Mouse (Mus musculus) hindbrain, embryonic 11.5 days (tissue): ENCODE data around the gene Prickle3. TPM values are rescaled to one million over a fixed set of nuclear protein-coding genes. Genes with fewer than 3 reads are reported as not detected.
"Not testable (repeated sequence)": the region's sequence is repeated elsewhere in the genome, so short reads cannot be mapped to it uniquely, and the experiment has no call there.

Experiments used
- ATAC-seq: fragments of 200-750 bp; cut with Nextera tagmentation; 2 replicates; pipeline ENCODE4 v1.8.0; 2017; ENCODE audit warnings: mild to moderate bottlenecking, moderate TSS enrichment, moderate library complexity; ENCODE audit not compliant: low FRiP score
- DNase-seq: peaks from one replicate; pipeline ENCODE4 v3.0.0-alpha.2; 2015; ENCODE audit warnings: low spot score
- H3K27ac ChIP-seq: fragments of 300-500 bp; sonication (generic); 2 replicates; pipeline ENCODE4 v1.5.1; 2014; ENCODE audit warnings: mild to moderate bottlenecking, low read depth, low read length
- H3K27me3 ChIP-seq: fragments of 300-500 bp; sonication (generic); 2 replicates; pipeline ENCODE4 v1.6.1; 2014; ENCODE audit warnings: mild to moderate bottlenecking, low read length, moderate library complexity, mixed read lengths; ENCODE audit not compliant: control insufficient read depth, insufficient read depth
- H3K36me3 ChIP-seq: fragments of 300-500 bp; sonication (generic); 2 replicates; pipeline ENCODE4 v1.6.1; 2014; ENCODE audit warnings: mild to moderate bottlenecking, low read length, moderate library complexity, mixed read lengths; ENCODE audit not compliant: control insufficient read depth, insufficient read depth
- H3K4me1 ChIP-seq: fragments of 300-500 bp; sonication (generic); replicated peaks from 2 replicates; pipeline ENCODE4 v1.6.1; 2014; ENCODE audit warnings: low read length, mixed read lengths; ENCODE audit not compliant: control insufficient read depth, insufficient read depth
- H3K4me2 ChIP-seq: fragments of 300-500 bp; sonication (generic); replicated peaks from 2 replicates; pipeline ENCODE4 v1.6.1; 2014; ENCODE audit warnings: mild to moderate bottlenecking, low read depth, low read length
- H3K4me3 ChIP-seq: fragments of 300-500 bp; sonication (generic); 2 replicates; pipeline ENCODE4 v1.5.1; 2014; ENCODE audit warnings: low read depth, low read length
- H3K9ac ChIP-seq: fragments of 300-500 bp; sonication (generic); 2 replicates; pipeline ENCODE4 v1.6.1; 2014; ENCODE audit warnings: low read depth, low read length
- H3K9me3 ChIP-seq: fragments of 300-500 bp; sonication (generic); 2 replicates; pipeline ENCODE4 v1.6.1; 2016; ENCODE audit warnings: low read length; ENCODE audit not compliant: control insufficient read depth
- WGBS: fragments of 180-500 bp; shearing (Covaris S2); extraction: QIAGEN DNeasy Blood & Tissue Kit; methylation state at CpG from one replicate; pipeline ENCODE4 v1.1.7; 2014; 5-methylcytosine and 5-hydroxymethylcytosine counted together
- polyA plus RNA-seq: library from polyadenylated mRNA; unstranded; fragments of >200 nt; fragmentation: Nextera tagmentation; extraction: Ambion mirVana; gene quantifications from 2 replicates; pipeline ENCODE4 v1.2.1, GENCODE M21; 2014

Gene Prickle3
- polyA plus RNA-seq, 1 experiment from 2014 or later: 2.5 TPM

DNA sequence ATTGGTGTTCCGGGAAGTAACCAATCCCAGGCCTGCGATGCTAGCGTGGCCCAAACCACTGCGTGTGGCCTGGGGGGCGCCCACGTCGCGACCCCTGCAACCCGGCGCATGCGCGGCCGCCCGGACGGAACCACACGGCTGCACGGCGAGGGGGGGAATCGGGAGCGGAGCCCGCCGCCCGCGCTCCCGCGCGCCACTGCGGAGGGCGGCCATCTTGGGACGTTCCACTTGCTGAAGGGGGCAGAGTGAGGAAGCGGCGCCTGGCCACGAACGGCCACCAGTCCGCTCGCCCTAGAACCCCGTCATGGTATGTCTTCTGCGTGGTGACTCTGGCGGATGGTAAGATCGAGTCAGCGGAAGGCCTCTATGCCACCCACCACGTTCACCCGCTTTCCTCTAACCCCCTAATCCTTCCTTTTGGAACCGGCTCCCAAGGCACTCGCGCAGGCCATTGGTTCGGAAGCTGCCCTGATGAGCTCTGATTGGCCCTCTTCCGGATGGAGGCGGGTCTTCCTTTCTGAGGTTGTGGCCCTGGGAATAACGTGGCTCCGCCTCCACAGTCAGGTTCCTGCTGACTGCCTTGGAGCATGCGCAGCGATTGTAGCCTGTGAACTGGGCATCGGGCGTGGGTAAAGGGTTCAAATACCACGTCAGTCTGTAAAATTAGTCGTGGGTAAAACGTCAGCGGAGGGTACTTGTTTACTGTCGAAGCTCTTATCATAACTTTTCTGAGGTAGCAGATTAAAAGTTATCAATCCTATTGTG lies 57.3 kb downstream of the Prickle3 start, which contains the start of gene Wdr45:
Gene Wdr45 (plus strand): TSS at position 199 of the 765 bp plus-strand sequence.
- peak; percentile 98 for ATAC-seq
- H3K9ac ChIP-seq: peak within 1 kb of the TSS; percentile 34; the same call in 1 of the 2 replicates
- H3K4me3 ChIP-seq: peak within 1 kb of the TSS; percentile 28
- H3K4me1 ChIP-seq, H3K27ac ChIP-seq, H3K36me3 ChIP-seq, H3K27me3 ChIP-seq, H3K9me3 ChIP-seq: not testable (repeated sequence)
- WGBS: 14% methylated on average over 27 of the region's 60 CpGs
- DNase-seq: peak; percentile 87
- H3K4me2 ChIP-seq: peak within 1 kb of the TSS; percentile 30

DNA sequence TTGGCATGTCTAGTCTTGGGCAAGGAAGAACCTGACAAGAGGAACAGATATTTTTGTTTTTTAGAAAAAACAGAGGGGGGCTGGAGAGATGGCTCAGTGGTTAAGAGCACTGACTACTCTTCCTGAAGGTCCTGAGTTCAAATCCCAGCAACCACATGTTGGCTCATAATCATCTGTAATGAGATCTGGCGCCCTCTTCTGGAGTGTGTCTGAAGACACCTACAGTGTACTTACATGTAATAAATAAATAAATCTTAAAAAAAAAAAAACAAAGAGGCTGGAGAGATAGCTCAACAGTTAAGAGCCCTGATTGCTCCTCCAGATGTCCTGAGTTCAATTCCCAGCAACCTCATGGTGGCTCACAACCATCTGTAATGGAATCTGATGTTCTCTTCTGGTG lies 59.0 kb downstream of the Prickle3 start:
- H3K4me1 ChIP-seq, H3K4me2 ChIP-seq, H3K36me3 ChIP-seq, H3K27me3 ChIP-seq, ATAC-seq, H3K9me3 ChIP-seq, H3K4me3 ChIP-seq, DNase-seq, H3K9ac ChIP-seq, H3K27ac ChIP-seq: not testable (repeated sequence)
- WGBS: 43% methylated on average over 1 of the region's 1 CpGs

Other genes with a start within 250 kb of the Prickle3 start
- 0.10 TPM in 1 of 2 replicates, not detected in the other for gene Foxp3, start 83.6 kb upstream of the Prickle3 start, polyA plus RNA-seq
- 1.3 and 1.6 TPM in 2 replicates for gene Ppp1r3f, start 83.0 kb upstream of the Prickle3 start, polyA plus RNA-seq
- gene Ccdc22, start 51.7 kb upstream of the Prickle3 start, polyA plus RNA-seq: 22.4 and 25.8 TPM in 2 replicates
- gene Cacna1f, start 50.2 kb upstream of the Prickle3 start, polyA plus RNA-seq: 0.04 TPM in 1 of 2 replicates, not detected in the other
- 13.9 and 14.5 TPM in 2 replicates for gene Syp, start 18.8 kb upstream of the Prickle3 start, polyA plus RNA-seq
- 45.7 and 49.3 TPM in 2 replicates for gene Plp2, start 14.1 kb downstream of the Prickle3 start, polyA plus RNA-seq
- gene Magix, start 24.0 kb downstream of the Prickle3 start, polyA plus RNA-seq: 0.07 and 0.25 TPM in 2 replicates
- gene Gpkow, start 39.9 kb downstream of the Prickle3 start, polyA plus RNA-seq: 35.6 and 47.7 TPM in 2 replicates
- 16.1 and 18.7 TPM in 2 replicates for gene Wdr45, start 57.1 kb downstream of the Prickle3 start, polyA plus RNA-seq
- not detected in 2 replicates for gene Gm45208, start 65.0 kb downstream of the Prickle3 start, polyA plus RNA-seq
- 98.3 and 108 TPM in 2 replicates for gene Praf2, start 71.2 kb downstream of the Prickle3 start, polyA plus RNA-seq
- gene Ccdc120, start 93.6 kb downstream of the Prickle3 start, polyA plus RNA-seq: 19.9 and 21.5 TPM in 2 replicates
- gene Tfe3, start 105.3 kb downstream of the Prickle3 start, polyA plus RNA-seq: 18.5 and 21.7 TPM in 2 replicates
- 46.1 and 53.6 TPM in 2 replicates for gene Gripap1, start 132.5 kb downstream of the Prickle3 start, polyA plus RNA-seq
- 1.6 and 2.2 TPM in 2 replicates for gene Kcnd1, start 165.0 kb downstream of the Prickle3 start, polyA plus RNA-seq
- gene Otud5, start 184.1 kb downstream of the Prickle3 start, polyA plus RNA-seq: 32.4 and 37.5 TPM in 2 replicates
- 6.4 and 7.1 TPM in 2 replicates for gene Pim2, start 221.0 kb downstream of the Prickle3 start, polyA plus RNA-seq
- 11.5 and 13.3 TPM in 2 replicates for gene Slc35a2, start 226.8 kb downstream of the Prickle3 start, polyA plus RNA-seq
- gene Pqbp1, start 242.0 kb downstream of the Prickle3 start, polyA plus RNA-seq: 155 and 161 TPM in 2 replicates
- 168 and 179 TPM in 2 replicates for gene Timm17b, start 242.1 kb downstream of the Prickle3 start, polyA plus RNA-seq